Mouse (Mus musculus) MN1 (cell line): Measurements from ENCODE around the gene Dpy19l1.

Source experiments
- DNase-seq: peaks from one replicate; pipeline ENCODE4 v3.0.0-alpha.2; 2016; ENCODE audit warnings: low spot score

Gene Dpy19l1

DNA sequence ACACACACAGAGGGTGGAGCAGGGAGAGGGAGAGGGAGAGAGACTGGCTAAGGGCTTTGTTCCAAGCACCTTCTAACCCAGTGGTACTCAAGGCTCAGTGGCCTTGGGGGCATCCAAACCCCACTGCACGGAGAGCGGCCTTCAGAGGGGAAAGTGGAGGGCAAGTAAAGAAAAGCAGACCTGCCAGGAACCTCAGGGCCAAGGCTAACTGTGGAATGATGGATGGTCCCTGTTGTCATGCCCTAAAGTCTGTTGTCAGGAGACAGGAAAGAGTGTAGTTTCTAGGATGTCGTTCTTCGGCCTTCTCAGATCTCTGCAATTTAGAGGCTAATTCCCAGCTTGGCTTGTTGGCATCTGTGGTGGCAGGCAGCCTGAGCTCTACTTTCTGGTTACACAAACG lies 32.8 kb downstream of the Dpy19l1 start:
- DNase-seq: no peak

DNA sequence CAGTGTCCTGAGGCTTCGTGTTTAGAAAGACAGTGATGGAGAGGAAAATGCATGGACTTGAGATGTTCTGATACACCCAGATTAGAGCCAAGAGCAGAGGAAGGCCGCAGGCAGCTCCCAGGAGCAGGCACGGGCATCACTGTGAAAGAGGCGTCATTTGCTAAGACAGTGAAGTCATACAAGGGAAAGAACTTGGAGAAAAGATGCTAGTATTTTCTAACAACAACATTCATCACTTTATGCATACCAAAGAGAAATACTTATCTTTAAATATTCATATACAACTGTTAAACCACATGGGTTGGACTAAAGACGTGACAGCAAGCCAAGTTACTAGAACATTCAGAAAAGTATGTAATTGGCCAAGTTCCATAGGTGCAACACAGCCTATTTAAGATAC lies 35.8 kb downstream of the Dpy19l1 start:
- no peak for DNase-seq

DNA sequence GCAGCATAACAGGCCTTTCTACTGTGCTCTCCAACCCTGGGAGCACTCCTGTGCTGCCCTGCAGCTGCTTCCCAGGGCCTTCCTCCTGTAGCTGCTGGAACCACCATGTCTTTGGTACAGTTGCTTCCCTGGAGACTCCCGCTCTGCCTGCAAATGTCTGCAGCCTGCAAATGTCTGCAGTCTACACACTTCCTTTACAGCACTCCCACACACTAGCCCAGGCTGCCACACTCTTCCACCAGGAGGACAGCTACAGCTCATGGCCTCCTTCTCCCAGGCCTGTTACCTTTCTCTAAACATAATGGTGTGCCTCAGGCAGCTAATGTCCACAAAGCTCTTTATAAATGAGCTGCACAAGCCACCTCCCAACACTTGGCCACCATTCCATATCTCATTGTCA lies 36.3 kb downstream of the Dpy19l1 start:
- DNase-seq: no peak

DNA sequence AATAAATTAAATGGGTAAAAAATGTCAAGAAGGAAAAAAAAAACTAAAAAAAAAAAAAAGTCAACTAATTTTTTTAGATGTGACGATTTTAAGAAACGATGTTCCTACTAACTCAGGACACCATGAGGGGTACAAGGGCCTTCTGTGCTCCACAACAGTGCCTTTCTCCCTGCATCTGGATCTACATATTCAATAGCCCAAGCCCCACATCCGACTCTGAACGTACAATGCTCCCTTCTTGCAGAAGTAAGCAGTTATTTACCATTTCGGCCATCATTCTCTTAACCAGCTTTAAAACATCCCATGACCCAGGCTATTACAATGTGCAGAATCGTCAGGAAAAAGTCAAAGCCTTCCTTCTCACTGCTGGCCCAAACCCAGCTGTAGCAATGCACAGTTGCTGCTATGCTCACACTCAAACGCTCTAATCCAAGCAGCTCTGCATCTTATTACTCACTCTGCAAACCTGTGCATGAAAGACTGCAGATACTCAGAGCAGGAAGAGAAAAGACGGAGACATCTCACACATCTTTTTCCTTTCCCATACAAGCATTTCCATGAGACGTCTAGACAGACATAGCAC lies 41.5 kb downstream of the Dpy19l1 start:
- DNase-seq: no peak

DNA sequence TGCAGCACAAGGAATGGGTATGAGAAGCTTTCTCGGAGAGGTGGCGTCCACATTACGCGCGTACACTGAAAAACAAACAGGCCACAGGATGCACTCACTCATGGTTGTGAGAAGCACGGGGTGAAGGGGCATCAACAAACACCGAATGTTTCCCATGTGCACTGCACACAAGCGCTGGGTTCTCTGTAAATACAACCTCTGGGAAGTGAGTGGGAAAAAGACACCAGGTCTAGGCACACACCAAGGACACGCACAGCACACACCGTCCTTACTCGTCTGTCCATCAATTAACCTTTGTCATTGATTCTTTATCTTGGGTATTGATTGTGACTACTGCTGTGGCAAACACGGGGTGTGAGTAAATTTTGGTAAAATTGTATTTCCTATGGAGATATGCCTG lies 49.1 kb downstream of the Dpy19l1 start:
- DNase-seq: no peak

DNA sequence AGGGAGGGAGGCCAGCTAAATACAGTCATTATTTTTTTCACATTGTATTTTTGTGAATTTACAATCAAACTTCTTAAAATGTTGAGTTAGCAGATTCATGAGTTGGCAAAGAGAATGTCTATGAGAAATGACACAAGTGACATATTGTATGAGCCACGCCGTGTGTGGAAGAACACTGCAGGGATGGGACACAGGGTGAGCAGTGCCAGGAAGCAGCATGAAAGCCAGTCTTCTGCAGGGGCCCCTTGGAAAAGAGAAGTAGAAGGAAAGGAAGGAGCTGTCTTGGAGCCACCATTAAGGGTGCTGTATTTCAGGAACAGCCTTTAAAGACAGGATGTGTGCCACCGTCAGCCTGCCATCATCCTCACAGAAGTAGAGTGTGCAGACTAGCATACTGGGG lies 52.0 kb downstream of the Dpy19l1 start:
- no peak for DNase-seq

DNA sequence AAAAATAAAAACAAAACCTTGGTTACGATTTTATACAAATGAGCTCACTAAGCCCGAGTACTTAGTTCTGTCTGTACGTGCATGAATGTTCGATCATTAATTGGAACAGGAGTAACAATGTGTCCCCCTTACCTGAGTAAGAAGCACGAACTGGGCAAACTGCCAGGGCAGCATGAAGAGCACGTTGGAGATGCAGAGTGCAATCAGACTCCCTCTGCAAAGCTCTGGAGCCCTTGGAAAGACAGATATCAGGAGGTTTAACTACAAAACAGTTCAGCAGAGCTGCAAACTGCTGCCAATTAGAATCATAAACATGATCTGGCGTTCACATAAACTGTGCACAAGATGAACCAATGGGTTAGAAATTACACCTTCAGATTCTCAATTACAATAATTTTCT lies 52.4 kb downstream of the Dpy19l1 start:
- DNase-seq: no peak

DNA sequence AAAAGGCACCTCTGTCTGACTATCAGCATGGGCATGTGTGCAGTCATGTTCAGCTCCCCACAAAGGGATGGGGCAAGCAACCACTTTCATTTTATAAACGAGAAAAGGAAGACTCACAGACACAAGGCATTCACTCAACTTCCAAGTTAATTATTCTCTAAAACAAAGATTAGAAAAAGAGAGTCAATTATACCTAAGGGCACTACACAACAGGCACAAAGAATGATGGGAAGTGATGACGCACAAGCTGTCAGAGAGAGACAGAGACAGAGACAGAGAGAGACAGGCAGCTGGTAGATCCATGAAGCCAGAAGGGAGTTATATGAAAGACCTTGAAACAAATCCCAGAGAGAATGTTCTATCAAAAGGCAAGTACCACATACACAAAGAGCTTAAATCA lies 68.0 kb downstream of the Dpy19l1 start:
- DNase-seq: no peak

DNA sequence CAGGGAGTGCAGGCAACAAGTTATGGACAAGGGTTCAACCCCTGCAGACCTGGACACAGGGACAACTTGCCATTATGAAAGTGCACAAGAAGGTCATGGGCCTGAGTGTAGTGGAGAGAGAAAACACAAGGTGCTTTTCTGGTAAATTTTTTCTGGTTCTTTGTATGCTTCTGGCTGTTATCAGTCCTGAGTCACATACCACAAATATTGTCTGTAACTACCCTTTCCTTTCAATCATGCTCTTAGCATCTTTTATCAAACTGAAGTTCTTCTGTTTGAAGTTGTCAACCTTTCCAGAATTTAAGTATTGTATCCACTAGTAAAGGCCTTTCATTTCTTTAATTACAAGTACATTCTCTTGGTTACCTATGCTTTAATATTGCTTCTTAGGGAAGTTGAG lies 73.2 kb downstream of the Dpy19l1 start:
- DNase-seq: no peak

DNA sequence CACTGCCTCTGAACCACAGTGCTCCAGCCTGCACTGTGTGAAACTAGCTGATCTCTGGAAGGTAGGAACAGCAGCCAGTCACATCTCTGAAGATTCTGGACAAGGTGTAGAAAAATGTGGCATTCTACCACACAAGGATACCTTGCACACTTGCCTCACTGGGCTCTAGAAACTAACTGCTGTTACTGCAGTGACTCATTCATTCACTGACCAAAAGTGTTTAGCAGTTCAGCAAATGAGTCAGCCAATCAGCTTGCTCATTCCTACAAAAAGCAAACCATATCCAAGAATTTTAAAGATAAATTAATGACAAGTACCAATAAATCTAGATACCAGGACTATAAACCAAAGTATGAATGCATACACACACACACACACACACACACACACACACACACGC lies 77.3 kb downstream of the Dpy19l1 start:
- no peak for DNase-seq

DNA sequence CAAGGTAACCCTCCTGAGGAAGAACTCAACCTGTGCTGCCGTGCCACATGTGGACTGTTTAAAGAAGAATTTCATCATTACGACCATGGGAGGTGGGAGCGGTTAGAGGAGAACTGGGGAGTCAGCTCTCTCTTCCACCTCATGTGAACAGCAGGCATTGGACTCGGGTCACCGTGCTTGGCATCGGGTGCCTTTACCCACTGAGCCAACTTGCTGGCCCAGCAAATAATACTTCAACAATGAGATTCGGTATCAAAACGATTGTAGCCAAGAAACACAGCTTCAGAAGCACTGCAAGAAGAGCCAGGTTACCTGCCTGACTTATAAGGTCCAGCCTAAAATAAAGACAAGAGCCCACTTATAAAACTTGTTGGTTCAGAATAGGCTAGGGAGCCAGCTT lies 79.7 kb downstream of the Dpy19l1 start:
- no peak for DNase-seq

DNA sequence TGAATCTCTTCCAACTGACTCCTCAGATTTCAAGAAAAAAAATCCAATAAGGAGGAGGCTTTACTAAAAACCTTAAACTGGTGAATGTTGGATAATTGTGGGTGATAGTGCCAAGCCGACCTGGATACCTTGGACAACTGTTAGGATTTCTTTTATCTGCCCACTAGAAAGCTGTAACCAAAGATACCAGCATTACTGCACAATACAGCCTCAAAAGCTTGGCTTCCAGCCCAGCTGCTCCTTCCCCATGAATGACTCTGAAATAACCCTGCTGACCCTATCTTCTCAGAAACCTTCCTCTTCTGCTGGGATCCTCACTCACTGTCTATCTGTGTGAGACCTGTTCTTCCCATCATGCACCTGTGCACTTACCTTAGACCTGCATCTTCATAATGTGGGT lies 81.1 kb downstream of the Dpy19l1 start:
- no peak for DNase-seq

DNA sequence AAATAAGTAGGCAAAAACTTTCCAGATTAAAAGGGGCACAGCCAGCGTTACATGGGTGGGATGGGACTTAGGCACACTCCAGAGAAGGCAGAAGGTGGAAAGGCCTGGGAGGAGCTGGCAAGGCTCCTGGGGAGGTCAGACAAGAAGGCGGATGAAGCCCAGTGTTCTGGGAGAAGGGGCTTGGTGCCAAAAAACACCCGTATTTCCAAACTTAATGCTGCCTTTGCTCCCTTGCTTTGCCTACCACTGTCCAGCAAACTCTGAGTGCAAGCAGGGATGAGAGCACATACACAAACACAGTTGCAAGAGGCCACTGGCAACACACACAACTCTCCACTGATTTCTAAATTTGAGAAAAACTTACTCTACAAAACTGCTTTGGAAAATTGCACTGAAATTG lies 81.7 kb downstream of the Dpy19l1 start:
- no peak for DNase-seq

DNA sequence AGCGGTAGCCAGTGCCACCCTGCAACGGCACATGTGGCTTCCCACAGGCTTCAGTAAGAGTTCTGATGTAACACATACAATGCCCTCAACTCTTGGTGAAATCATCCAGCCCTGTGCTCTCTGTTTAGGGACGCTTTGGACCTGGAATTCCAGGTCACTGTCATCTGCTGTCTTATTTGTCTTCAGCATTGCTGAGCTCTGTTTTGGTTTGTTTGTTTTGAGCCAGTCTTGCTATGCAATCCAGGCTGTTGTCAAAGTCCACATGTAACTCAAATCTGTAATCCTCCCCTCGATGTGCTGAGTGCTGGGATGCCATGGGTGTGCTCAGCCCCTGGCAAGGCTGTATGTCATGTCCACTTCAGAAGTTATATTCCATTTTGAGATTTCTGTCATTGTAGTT lies 82.8 kb downstream of the Dpy19l1 start:
- DNase-seq: no peak

DNA sequence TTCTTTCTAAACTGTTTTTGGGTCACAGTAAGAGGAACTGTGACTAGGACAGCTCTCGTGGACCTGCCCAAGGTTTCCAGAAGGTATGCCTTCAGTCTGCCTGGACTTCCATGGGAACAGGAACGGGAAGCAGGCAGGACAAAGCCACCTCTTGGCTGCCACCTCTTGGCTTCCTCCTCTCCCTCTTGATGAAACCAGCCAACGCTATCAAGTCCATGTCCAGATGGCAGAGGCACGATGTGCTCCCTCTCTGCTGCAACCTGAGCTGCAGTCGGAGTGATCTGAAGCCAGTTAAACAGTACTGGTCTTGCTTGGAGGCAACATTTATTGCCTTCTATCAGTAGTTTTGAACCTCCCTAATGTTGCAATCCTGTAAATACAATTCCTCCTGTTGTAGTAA lies 84.7 kb downstream of the Dpy19l1 start:
- DNase-seq: no peak

DNA sequence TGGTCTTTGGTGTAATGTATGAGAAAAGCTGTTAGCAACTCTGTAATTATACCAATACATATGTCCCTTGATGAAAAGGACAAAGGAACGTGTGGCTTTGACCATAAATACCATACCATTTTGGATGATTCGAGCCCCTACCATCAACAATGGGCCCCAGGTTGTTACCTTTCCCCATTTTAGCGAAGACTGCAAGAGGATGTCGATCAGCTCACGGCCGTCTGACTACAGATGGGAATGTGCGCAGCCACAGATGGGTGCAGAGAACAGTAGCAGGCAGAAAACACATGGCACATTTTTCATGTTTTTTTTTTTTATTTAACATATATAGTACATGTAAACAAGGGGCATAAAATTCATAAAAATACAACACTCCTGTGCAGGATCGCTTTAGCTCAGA lies 91.5 kb downstream of the Dpy19l1 start:
- DNase-seq: no peak

DNA sequence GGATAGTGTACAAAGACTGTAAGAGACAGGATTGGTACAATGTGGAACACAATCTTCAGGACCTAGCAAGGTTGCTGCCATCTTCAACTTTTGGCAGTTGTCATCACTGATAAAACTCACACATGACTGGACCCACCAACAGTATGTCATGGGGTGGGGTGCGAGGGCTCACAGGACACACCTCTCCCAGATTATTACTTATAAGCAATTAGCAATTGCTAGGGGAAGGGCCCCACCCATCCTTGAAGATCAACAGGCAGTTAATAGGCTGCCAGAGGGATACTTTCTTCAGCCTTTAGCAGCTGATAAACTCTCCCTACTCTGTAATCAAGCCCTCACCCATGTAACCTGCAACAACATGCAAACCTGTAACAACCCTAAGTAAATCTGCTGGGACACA lies 92.5 kb downstream of the Dpy19l1 start:
- no peak for DNase-seq

DNA sequence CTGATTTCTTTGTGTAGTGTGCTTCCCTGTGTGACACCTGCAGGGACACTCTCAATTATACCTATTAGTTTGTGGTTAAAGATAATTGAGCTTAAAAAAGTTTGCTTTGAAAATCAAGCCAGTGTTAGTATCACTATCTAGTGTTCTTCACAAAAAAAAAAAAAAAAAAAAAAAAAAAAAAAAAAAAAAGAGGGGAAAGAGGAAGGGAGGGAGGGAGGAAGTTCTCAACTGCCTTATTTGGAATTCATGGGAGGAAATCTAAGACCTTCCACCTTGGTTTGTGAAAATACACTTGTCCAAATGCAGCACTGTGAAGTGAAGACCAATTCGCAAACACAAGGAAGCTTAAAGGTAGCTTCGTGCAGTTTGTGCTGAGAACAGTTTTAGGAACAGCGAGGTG lies 94.9 kb downstream of the Dpy19l1 start:
- no peak for DNase-seq

DNA sequence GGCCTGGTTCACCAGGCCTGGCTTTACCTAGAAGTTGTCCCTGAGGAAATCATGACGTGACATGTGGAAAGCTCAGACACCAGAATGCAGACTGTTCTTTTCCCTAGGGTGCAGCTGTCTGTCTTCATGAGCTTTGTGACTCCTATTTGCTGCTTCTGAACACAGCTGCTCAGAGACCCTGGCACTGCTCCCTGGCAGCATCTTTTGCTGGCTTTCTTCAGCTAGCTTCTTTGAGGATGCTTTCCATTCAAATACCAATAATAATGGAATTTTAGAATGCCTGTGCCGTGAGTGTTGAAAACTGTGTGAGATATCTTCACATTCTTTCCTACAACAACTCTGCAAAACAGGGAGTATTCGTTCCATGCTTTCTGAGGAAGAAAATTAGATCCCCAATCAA lies 108.8 kb downstream of the Dpy19l1 start:
- DNase-seq: no peak

DNA sequence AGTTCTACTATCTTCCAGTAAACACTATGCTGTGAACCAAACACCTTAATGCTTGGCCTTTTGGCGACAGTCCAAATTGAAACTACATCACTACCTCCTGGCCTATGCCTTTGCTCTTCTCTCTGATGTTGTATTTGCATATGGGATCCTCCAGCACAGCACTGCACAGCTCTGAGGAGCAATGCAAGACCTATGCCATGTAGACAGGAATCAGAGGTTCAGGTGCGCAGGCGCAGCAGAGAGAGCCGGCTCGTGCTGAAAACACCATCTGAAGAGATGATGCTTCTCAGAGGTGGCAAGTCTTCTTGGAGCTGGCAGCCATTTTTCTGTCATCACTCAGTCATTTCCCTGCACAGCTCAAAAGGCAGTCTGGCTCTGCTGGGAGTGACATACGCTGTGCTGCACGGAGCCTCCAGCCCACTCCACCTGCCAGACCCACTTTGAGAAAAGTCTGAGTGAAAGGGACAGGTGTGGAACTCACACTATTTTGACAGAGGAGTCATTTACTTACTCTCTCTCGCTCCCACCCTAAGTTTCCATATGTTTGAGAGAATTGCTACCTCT lies 112.1 kb downstream of the Dpy19l1 start:
- DNase-seq: no peak

DNA sequence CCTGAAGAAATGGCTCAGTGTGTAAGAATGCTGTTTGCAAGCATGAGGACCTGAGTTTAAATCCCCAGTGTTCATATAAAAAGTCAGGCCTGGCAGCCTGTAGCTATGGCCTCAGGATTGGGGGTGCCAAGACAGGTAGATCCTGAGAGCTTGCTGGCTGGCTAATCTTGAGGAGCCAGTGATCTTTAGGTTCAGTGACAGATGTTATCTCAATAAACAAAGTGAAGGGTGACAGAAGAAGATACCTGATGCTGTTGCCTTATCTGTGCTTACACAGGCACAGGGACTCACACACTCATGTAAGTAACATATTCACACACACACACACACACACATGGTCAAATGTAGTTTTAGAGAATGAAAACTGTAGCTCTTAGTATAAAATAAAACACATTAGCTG lies 115.7 kb downstream of the Dpy19l1 start:
- DNase-seq: no peak

DNA sequence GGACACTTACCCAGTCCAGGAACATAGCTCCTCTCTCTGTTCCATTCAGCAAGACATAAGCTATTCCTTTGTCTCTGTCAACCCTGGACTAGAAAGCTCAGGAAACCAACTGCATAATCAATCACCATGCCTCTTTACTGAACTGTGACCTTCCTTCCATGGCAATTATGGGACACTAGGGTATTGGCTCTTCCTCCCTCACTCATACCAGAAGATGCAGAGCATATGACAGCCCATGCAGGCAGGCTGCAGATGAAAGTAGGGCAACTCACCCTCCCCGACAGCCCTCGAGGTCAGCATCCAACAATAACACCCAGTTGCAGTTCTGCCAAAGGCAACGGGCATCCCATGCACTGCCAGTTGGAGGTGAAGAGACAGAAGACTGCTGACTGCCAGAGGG lies 123.6 kb downstream of the Dpy19l1 start:
- no peak for DNase-seq

DNA sequence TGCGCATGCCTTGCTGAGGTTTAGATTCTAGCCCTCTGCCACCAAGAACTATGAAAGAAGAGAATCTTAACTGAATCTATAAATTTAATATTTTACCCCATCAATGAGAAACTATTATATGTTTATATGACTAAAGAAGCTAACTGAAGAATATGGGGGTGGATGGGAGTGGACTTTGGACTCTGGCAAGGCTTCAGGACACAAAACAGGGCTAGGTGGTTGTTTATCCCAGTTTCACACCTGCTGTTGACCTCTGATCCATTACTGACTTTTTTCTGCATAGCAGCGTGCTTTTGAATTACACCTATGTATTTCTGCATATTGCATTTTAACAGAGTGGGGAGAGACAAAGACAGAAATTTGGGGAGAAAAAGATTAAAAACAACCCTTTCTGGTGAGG lies 124.1 kb downstream of the Dpy19l1 start:
- no peak for DNase-seq
